In genomic region chr5:91961370-91961769, GRCm38 (mm10) we compare ENCODE assay signal across 8 mouse cellular contexts. TPM values are rescaled to one million over a fixed set of nuclear protein-coding genes. Genes with fewer than 3 reads are reported as not detected.
DNase-seq lines count a peak whose midpoint lies in the region; ATAC-seq and TF ChIP-seq lines count a peak whose summit lies in the region.

No protein-coding gene starts in this region.

- peaks cover 19% of the 10 kb centered on the region for H3K4me1 ChIP-seq in lung, embryonic 15.5 days
- H3K4me1 ChIP-seq in lung, adult 2 months (ENCODE audit: control insufficient read depth, insufficient read depth, low read length): peaks cover 12% of the 10 kb centered on the region
- peaks cover 17% of the 10 kb centered on the region for H3K4me1 ChIP-seq in embryonic facial prominence, embryonic 15.5 days
- H3K4me1 ChIP-seq in intestine, embryonic 14.5 days (replicated peaks; ENCODE audit: control insufficient read depth, insufficient read depth, low read length): peaks cover 20% of the 10 kb centered on the region
- peaks cover 7% of the 10 kb centered on the region for H3K4me1 ChIP-seq in stomach, postnatal 0 days (replicated peaks; ENCODE audit: control insufficient read depth, insufficient read depth)

- no peak for TF ChIP-seq POLR2A in lung, adult 2 months (IDR thresholded peaks at IDR 0.05; ENCODE audit: borderline replicate concordance, extremely low read depth, low read depth, low read length)

- peak overlapping the region; percentile 100 for H3K27ac ChIP-seq in lung, embryonic 15.5 days
- peak overlapping the region; percentile 99 for H3K27ac ChIP-seq in embryonic facial prominence, embryonic 15.5 days (replicated peaks)
- no peak overlapping the region; the same call in 1 of the 2 replicates for H3K27ac ChIP-seq in intestine, embryonic 14.5 days (ENCODE audit: low read depth)
- peak overlapping the region; percentile 73; the same call in 1 of the 2 replicates for H3K27ac ChIP-seq in stomach, postnatal 0 days (replicated peaks)

- H3K4me3 ChIP-seq in lung, embryonic 15.5 days: peak overlapping the region; percentile 80
- H3K4me3 ChIP-seq in lung, adult 2 months (replicated peaks; ENCODE audit: extremely low read depth, low read depth, low read length): no peak overlapping the region
- H3K4me3 ChIP-seq in embryonic facial prominence, embryonic 15.5 days (replicated peaks): peak overlapping the region; percentile 68
- peak overlapping the region; percentile 86 for H3K4me3 ChIP-seq in intestine, embryonic 14.5 days (ENCODE audit: low read depth, low read length)
- peak overlapping the region; percentile 74 for H3K4me3 ChIP-seq in stomach, postnatal 0 days (ENCODE audit: low read depth, low read length)

- no peaks in the 10 kb centered on the region for H3K27me3 ChIP-seq in lung, embryonic 15.5 days
- no peaks in the 10 kb centered on the region for H3K27me3 ChIP-seq in embryonic facial prominence, embryonic 15.5 days
- H3K27me3 ChIP-seq in intestine, embryonic 14.5 days (replicated peaks; ENCODE audit: control insufficient read depth, insufficient read depth, low read length): no peaks in the 10 kb centered on the region
- H3K27me3 ChIP-seq in stomach, postnatal 0 days (ENCODE audit: control insufficient read depth, insufficient read depth, low read length): no peaks in the 10 kb centered on the region

- peak overlapping the region; percentile 72; the same call in 1 of the 2 replicates for H3K9ac ChIP-seq in lung, embryonic 15.5 days
- no peak overlapping the region for H3K9ac ChIP-seq in embryonic facial prominence, embryonic 15.5 days
- peak overlapping the region; percentile 81; the same call in 1 of the 2 replicates for H3K9ac ChIP-seq in intestine, embryonic 14.5 days (ENCODE audit: low read length)
- peak overlapping the region; percentile 87; the same call in 1 of the 2 replicates for H3K9ac ChIP-seq in stomach, postnatal 0 days (ENCODE audit: low read length)

- TF ChIP-seq EP300 in stomach, postnatal 0 days (optimal IDR thresholded peaks at IDR 0.05): no peak

- no peak for DNase-seq in lung, adult 2 months
- DNase-seq in intestine, embryonic 14.5 days (ENCODE audit: low spot score): no peak
- DNase-seq in lung, postnatal 25 days (ENCODE audit: low spot score): peak; percentile 21
- DNase-seq in stomach, postnatal 0 days (ENCODE audit: low spot score): no peak
- DNase-seq in right cerebral cortex, postnatal 36 days (ENCODE audit: low spot score in 2 of 2): no peak
- DNase-seq in left cerebral cortex, adult 18-20 months (ENCODE audit: low spot score in 2 of 2): no peak

- H3K4me2 ChIP-seq in lung, embryonic 15.5 days: peak overlapping the region; percentile 52
- peak overlapping the region; percentile 55 for H3K4me2 ChIP-seq in embryonic facial prominence, embryonic 15.5 days (replicated peaks)
- peak overlapping the region; percentile 71 for H3K4me2 ChIP-seq in intestine, embryonic 14.5 days (ENCODE audit: low read length)
- H3K4me2 ChIP-seq in stomach, postnatal 0 days (replicated peaks; ENCODE audit: low read depth): peak overlapping the region; percentile 63

- peaks cover 10% of the 10 kb centered on the region for H3K36me3 ChIP-seq in lung, embryonic 15.5 days
- peaks cover 14% of the 10 kb centered on the region for H3K36me3 ChIP-seq in embryonic facial prominence, embryonic 15.5 days
- H3K36me3 ChIP-seq in intestine, embryonic 14.5 days (ENCODE audit: control insufficient read depth, insufficient read depth, low read length): peaks cover 23% of the 10 kb centered on the region
- H3K36me3 ChIP-seq in stomach, postnatal 0 days (ENCODE audit: control insufficient read depth, insufficient read depth, low read length): peaks cover 5% of the 10 kb centered on the region

- ATAC-seq in lung, embryonic 15.5 days (ENCODE audit: borderline replicate concordance, extremely low read depth, low FRiP score, low TSS enrichment): no peak
- no peak for ATAC-seq in embryonic facial prominence, embryonic 15.5 days (ENCODE audit: insufficient number of reproducible peaks, low FRiP score, low TSS enrichment, low read depth)
- ATAC-seq in intestine, embryonic 14.5 days (replicated peaks; ENCODE audit: low FRiP score, low TSS enrichment, low read depth): no peak
- ATAC-seq in stomach, postnatal 0 days (ENCODE audit: low FRiP score, low TSS enrichment): peak; percentile 62

- TF ChIP-seq CTCF in lung, adult 2 months (IDR thresholded peaks at IDR 0.05; ENCODE audit: insufficient read depth, low read length): no peak
- no peak for TF ChIP-seq CTCF in stomach, postnatal 0 days (IDR thresholded peaks at IDR 0.05; ENCODE audit: low read depth)

- 73% methylated on average over 1 of the region's 1 CpGs for WGBS in lung, embryonic 15.5 days
- WGBS in lung, adult 2 months: 57% methylated on average over 1 of the region's 1 CpGs
- 82% methylated on average over 1 of the region's 1 CpGs for WGBS in embryonic facial prominence, embryonic 15.5 days
- WGBS in intestine, embryonic 14.5 days: 95% methylated on average over 1 of the region's 1 CpGs
- 70% methylated on average over 1 of the region's 1 CpGs for WGBS in stomach, postnatal 0 days

- H3K9me3 ChIP-seq in lung, embryonic 15.5 days: no peaks in the 10 kb centered on the region
- no peaks in the 10 kb centered on the region for H3K9me3 ChIP-seq in embryonic facial prominence, embryonic 15.5 days (replicated peaks)
- no peaks in the 10 kb centered on the region for H3K9me3 ChIP-seq in intestine, embryonic 14.5 days (ENCODE audit: control insufficient read depth, low read length)
- H3K9me3 ChIP-seq in stomach, postnatal 0 days (ENCODE audit: control insufficient read depth, low read length): no peaks in the 10 kb centered on the region

RNA-seq across cellular contexts. Expression of gene Rchy1, which starts 1.5 kb away (rescaled TPM):
- polyA plus RNA-seq in lung, embryonic 15.5 days (2015; fragmentation: Nextera tagmentation; extraction: Ambion mirVana): 66.8 and 72.6 TPM in 2 replicates
- polyA plus RNA-seq in lung, adult 2 months (2012; rRNA removed): 17.2 and 25.5 TPM in 2 replicates
- 79.8 and 83.6 TPM in 2 replicates for polyA plus RNA-seq in embryonic facial prominence, embryonic 15.5 days (2015; fragmentation: Nextera tagmentation; extraction: Ambion mirVana)
- polyA plus RNA-seq in intestine, embryonic 14.5 days (2014; fragmentation: Nextera tagmentation; extraction: Ambion mirVana): 51.3 and 52.3 TPM in 2 replicates
- 65.7 and 73.2 TPM in 2 replicates for polyA plus RNA-seq in stomach, postnatal 0 days (2015; fragmentation: Nextera tagmentation; extraction: Ambion mirVana)
- total RNA-seq in left cerebral cortex, adult 18-20 months (2021): 10 to 100 TPM; 39.9 to 41.1 TPM

RNA-seq across cellular contexts. Expression of gene Odaph, which starts 25.9 kb away (rescaled TPM):
- not detected in 2 replicates for polyA plus RNA-seq in lung, embryonic 15.5 days (2015; fragmentation: Nextera tagmentation; extraction: Ambion mirVana)
- not detected in 2 replicates for polyA plus RNA-seq in lung, adult 2 months (2012; rRNA removed)
- polyA plus RNA-seq in embryonic facial prominence, embryonic 15.5 days (2015; fragmentation: Nextera tagmentation; extraction: Ambion mirVana): 0.60 TPM in 1 of 2 replicates, not detected in the other
- not detected in 2 replicates for polyA plus RNA-seq in intestine, embryonic 14.5 days (2014; fragmentation: Nextera tagmentation; extraction: Ambion mirVana)
- polyA plus RNA-seq in stomach, postnatal 0 days (2015; fragmentation: Nextera tagmentation; extraction: Ambion mirVana): 0.23 and 0.30 TPM in 2 replicates
- not detected for total RNA-seq in left cerebral cortex, adult 18-20 months (2021)
